Mouse (Mus musculus) layer of hippocampus, adult 2 months (tissue): Measurements from ENCODE around the gene Osm. TPM values are rescaled to one million over a fixed set of nuclear protein-coding genes. Genes with fewer than 3 reads are reported as not detected.

Source experiments
- DNase-seq, 2 experiments: peaks; one replicate each; pipeline ENCODE4 v3.0.0; 2022; ENCODE audit warnings: low spot score in 2 of 2
- H3K27ac ChIP-seq: fragments of 200-600 bp; 2 replicates; pipeline ENCODE4 v1.8.1; 2022
- H3K4me3 ChIP-seq: fragments of 200-600 bp; 2 replicates; pipeline ENCODE4 v1.8.1; 2022; ENCODE audit warnings: mild to moderate bottlenecking
- CTCF ChIP-seq: fragments of 200-600 bp; conservative IDR thresholded peaks from 2 replicates; pipeline ENCODE4 v1.8.1; 2022; ENCODE audit warnings: antibody characterized with exemption, mild to moderate bottlenecking, moderate library complexity
- total RNA-seq, 2 experiments: library from RNA; stranded (reverse); gene quantifications; 2 replicates each; pipeline ENCODE4 v1.2.3; 2021

The Osm gene
- total RNA-seq, 2 experiments from 2014 or later: 0.15 to 0.20 TPM

DNA sequence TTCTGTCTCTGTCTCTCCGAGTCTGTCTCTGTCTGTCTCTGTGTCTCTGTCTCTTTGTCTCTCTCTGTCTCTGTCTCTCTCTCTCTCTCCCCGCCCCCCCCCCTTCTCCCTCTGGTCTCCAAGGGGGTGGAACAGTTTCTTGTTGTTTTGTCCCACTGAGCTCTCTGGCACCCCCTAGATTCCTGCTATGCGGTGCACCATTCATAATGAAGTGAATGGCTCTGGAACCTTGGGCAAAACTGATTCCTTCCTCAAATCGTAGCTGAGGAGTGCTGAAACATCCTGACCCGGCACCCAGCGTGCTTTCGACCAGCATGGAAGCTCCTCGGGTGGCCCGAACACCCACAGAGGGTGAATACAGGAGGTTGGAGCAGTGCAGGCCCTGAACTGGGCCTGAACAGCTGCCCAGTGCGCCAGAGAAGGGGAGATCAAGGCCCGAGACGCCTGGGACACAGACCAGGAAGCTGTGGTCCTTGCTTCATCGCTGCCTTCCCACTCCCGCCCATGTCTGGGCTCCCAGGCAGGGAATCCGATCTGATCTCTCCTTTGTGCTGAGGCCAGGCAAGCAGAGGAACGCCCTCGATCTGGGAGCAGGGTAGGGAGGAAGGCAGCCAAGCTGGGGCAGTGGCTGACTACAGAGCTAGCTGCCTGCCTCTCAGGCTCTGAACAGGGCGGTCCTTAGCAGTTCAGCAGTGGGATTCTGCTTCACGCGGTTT, 34.7 kb downstream of the Osm start:
- DNase-seq: peak in 1 of 2 experiments; percentile 11
- peak; percentile 66 for TF ChIP-seq CTCF
- peak overlapping the region; percentile 74 for H3K27ac ChIP-seq

DNA sequence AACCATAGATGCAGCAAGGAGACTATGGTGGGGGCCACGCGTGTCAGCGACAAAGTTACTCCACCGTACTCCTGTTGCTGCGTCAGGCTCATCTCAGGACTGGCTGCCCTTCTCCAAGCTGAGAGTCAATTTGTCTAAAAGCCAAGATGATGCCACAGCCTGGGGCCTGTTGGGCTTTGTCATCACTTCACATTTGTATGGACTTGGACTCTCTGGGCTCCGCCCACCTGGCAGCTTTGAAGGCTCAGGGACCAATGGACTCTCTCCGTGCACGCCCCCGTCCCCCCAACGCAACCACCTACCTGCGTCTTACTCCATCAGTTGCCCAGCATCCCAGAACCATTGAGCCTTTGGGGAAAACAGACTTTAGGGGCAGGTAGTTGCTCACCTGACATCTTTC, 35.3 kb downstream of the Osm start:
- no peak overlapping the region for H3K4me3 ChIP-seq
- no peak for DNase-seq
- TF ChIP-seq CTCF: no peak

More for the DNA sequence above, 34.7 kb downstream of the Osm start:
- no peak overlapping the region for H3K4me3 ChIP-seq

DNA sequence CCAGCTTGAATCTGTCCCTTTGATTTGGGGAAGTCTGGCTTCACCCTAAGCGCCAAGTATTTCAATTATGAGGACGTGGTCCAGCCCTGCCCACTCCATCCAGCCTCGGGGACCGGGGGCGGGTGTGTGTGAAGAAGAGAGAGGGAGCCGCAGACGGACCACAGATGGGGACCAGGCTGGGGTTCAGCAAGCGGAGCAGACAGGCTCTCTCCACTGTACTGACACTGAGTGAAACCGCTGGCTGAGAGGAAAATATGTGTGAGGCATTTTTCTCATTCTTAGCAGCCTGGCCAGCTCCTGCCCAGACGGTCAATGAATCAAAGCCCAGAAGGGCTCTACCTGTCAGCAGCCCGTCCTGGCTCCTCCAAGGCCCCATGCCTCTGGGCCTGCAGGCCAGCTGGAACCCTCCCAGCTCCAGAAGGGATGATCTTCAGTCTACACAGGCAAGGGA, 40.2 kb downstream of the Osm start:
- Histone ChIP-seq H3K4me3 (no peak overlapping the region), H3K27ac (no peak overlapping the region)
- no peak for TF ChIP-seq CTCF
- DNase-seq: no peak

More for the DNA sequence above, 35.3 kb downstream of the Osm start:
- H3K27ac ChIP-seq: peak overlapping the region; percentile 74; the same call in 1 of the 2 replicates

DNA sequence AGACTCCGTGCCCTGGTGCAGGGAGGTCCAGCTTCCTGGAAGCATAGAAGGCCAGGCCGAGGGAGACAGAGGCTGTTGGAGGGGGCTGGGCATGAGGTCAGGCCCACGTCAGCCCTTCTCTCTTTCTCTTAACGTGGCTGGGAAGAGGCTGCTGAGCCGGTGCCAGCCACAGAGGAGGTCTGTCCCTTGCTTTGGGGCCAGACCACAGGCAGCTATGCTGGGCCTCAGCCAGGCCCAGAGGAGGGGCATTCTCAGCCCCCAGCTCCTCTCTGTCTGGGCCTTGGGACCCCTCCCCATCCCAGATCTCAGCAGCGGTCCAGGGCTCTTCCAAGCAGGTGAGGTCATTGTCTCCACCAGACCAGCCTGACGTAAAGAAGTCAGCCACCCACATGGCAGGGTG, 43.7 kb downstream of the Osm start:
- Histone ChIP-seq H3K27ac (no peak overlapping the region), H3K4me3 (no peak overlapping the region)
- no peak for TF ChIP-seq CTCF
- DNase-seq: no peak

DNA sequence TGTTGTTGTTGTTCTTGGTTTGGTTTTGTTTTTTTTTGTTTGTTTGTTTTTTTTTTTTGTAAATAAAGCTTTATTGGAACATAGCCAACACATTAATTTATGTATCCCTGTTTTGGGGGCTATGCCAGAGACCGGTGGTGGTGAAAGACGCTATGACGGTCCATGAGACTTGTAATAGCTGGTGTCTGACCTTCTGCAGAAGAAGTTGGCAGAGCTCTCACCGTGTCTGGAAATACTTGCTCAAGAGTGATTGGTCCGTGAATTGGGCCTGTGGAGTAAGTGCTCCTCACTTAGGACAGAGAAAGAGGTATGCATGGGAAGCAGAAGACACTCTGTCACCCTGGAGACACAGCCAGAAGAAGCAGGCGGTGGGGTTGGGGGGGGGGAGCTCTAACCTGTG, 45.6 kb downstream of the Osm start:
- H3K27ac ChIP-seq: no peak overlapping the region
- H3K4me3 ChIP-seq: no peak overlapping the region
- no peak for TF ChIP-seq CTCF
- no peak for DNase-seq

DNA sequence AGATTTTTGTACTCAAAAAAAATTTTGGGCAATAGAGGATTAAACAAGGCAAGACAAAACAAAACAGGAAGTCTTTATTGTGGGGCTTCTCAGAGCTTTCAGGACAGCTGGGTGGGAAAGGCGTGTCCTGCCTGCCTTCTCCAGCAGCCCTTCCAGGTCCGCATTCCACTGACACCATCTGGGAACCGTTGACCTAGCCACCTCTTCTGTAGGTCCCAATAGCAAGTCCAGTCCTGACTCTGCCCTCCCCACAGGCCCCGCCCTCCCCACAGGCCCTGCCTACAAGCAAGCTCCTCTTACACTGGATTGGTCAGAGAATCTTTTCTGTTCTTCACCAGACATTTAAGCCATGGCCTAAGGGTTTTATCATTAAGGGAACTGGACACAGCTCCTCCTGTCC, 47.4 kb downstream of the Osm start:
- no peak for TF ChIP-seq CTCF
- Histone ChIP-seq H3K27ac (no peak overlapping the region), H3K4me3 (no peak overlapping the region)
- no peak for DNase-seq

DNA sequence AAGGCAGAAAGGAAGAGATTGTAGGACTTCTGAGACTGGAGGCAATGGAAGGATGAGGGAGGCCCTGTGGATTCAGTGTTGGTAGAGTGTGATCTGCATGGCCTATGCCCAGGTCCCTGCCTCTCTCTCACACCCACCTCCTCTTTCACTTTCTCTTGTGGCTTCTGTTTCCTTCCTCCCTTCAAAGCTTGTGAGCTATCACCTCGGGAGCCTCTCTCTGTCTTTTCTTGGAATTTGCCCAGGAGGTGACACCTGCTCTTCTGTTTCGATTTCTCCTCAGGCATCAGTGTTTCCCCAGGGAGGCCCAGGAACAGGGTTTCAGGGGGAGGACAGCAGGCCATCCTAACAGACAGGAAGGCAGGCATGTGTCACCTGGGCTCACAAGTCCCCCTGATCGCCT, 53.1 kb downstream of the Osm start:
- Histone ChIP-seq H3K27ac (no peak overlapping the region), H3K4me3 (no peak overlapping the region)
- no peak for DNase-seq
- no peak for TF ChIP-seq CTCF

Other genes starting within 250 kb of the Osm start
- gene Sec14l4, start 205.0 kb upstream of the Osm start, total RNA-seq: under 1 TPM; 0.17 to 0.64 TPM
- gene Sec14l3, start 171.6 kb upstream of the Osm start, total RNA-seq: 1 to 10 TPM; 1.3 to 2.6 TPM
- 100 to 1,000 TPM; 115 to 119 TPM for gene Mtfp1, start 141.0 kb upstream of the Osm start, total RNA-seq
- 10 to 100 TPM; 62.8 to 67.6 TPM for gene Sec14l2, start 113.0 kb upstream of the Osm start, total RNA-seq
- gene Rnf215, start 101.2 kb upstream of the Osm start, total RNA-seq: 10 to 100 TPM; 33.8 to 35.6 TPM
- gene Ccdc157, start 76.1 kb upstream of the Osm start, total RNA-seq: 10 to 100 TPM; 12.2 to 12.8 TPM
- 10 to 100 TPM; 72.3 to 74.1 TPM for gene Sf3a1, start 76.1 kb upstream of the Osm start, total RNA-seq
- 10 to 100 TPM; 27.3 to 29.4 TPM for gene Tbc1d10a, start 49.6 kb upstream of the Osm start, total RNA-seq
- gene Castor1, start 18.2 kb upstream of the Osm start, total RNA-seq: 1 to 10 TPM; 5.3 to 5.8 TPM
- gene Lif, start 21.1 kb downstream of the Osm start, total RNA-seq: 1 to 10 TPM in 1 of 2 experiments, under 1 TPM in 1; 0.92 to 1.7 TPM
- not detected for gene Hormad2, start 204.7 kb downstream of the Osm start, total RNA-seq